Comparison of ENCODE assay signal across 10 mouse cellular contexts in the genomic region with DNA sequence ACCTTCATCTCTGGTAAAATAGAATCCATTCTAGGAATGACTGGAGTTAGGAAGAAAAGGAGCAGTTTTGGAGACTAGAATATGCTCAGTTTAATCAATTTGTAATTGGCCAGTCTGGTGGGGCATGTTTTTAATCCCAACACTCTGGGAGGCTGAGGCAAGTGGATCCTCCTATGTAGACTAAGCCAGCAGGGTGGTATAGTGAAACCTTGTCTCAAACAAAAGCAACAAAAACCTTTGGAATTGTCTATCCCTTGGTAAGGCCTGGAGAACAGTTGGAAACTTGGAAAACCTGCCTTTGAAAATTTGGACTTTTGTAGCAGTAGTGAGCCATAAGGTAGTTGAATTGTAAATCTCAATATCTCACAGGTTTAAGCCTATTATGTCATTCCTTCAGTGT. TPM values are rescaled to one million over a fixed set of nuclear protein-coding genes. Genes with fewer than 3 reads are reported as not detected.
A peak's percentile ranks its signal among the peaks of the same experiment; 100 is the strongest.
DNase-seq lines count a peak whose midpoint lies in the region; ATAC-seq and TF ChIP-seq lines count a peak whose summit lies in the region.
"Had no signal": no experiment of that assay in that cellular context is flagged by ENCODE, and none has a peak within 500 bp of the region (broad histone marks: within the 10 kb centered on the region; RNA-seq: fewer than 3 reads in every experiment).

No protein-coding gene starts in this region.

- H3K27me3 ChIP-seq in lung, embryonic 14.5 days (ENCODE audit: insufficient read depth, low read length) = no peaks in the 10 kb centered on the region
- H3K27me3 ChIP-seq in hindbrain, embryonic 10.5 days (ENCODE audit: insufficient read depth, poor library complexity, severe bottlenecking) = peaks cover 13% of the 10 kb centered on the region; the same call in 1 of the 2 replicates
- H3K27me3 ChIP-seq in liver, embryonic 15.5 days = no peaks in the 10 kb centered on the region
- H3K27me3 ChIP-seq in neural tube, embryonic 15.5 days (replicated peaks) = no peaks in the 10 kb centered on the region

- no peak overlapping the region for H3K27ac ChIP-seq in lung, embryonic 14.5 days (ENCODE audit: low read depth)
- no peak overlapping the region for H3K27ac ChIP-seq in hindbrain, embryonic 10.5 days
- peak overlapping the region; percentile 5 for H3K27ac ChIP-seq in liver, embryonic 15.5 days (replicated peaks)
- H3K27ac ChIP-seq in neural tube, embryonic 15.5 days (replicated peaks) = 0 out of 2 replicates have a peak overlapping the region, but pooled peaks have one; percentile 28

- no peak for DNase-seq in lung, embryonic 14.5 days
- DNase-seq in lung, postnatal 25 days (ENCODE audit: low spot score) = no peak
- DNase-seq in hindbrain, embryonic 10.5 days (ENCODE audit: low spot score) = no peak
- no peak for DNase-seq in right cerebral cortex, postnatal 36 days (ENCODE audit: low spot score in 2 of 2)
- DNase-seq in spleen, postnatal 36 days (ENCODE audit: low spot score in 2 of 2) = no peak
- DNase-seq: cerebellum, postnatal 10 days; heart, adult 18-20 months; lung, adult 18-20 months had no signal

- H3K9ac ChIP-seq in lung, embryonic 14.5 days = no peak overlapping the region
- no peak overlapping the region for H3K9ac ChIP-seq in liver, embryonic 15.5 days
- no peak overlapping the region for H3K9ac ChIP-seq in neural tube, embryonic 15.5 days (replicated peaks)

- no peak overlapping the region for H3K4me3 ChIP-seq in lung, embryonic 14.5 days (ENCODE audit: low read depth, low read length)
- peak overlapping the region; percentile 77 for H3K4me3 ChIP-seq in hindbrain, embryonic 10.5 days
- peak overlapping the region; percentile 21 for H3K4me3 ChIP-seq in liver, embryonic 15.5 days (replicated peaks)
- 0 out of 2 replicates have a peak overlapping the region, but pooled peaks have one; percentile 0 for H3K4me3 ChIP-seq in neural tube, embryonic 15.5 days (replicated peaks)

- H3K36me3 ChIP-seq in lung, embryonic 14.5 days (ENCODE audit: insufficient read depth) = no peaks in the 10 kb centered on the region
- peaks cover 25% of the 10 kb centered on the region for H3K36me3 ChIP-seq in hindbrain, embryonic 10.5 days
- H3K36me3 ChIP-seq in liver, embryonic 15.5 days (replicated peaks) = no peaks in the 10 kb centered on the region
- no peaks in the 10 kb centered on the region for H3K36me3 ChIP-seq in neural tube, embryonic 15.5 days

- H3K9me3 ChIP-seq in lung, embryonic 14.5 days (ENCODE audit: low read depth, low read length) = peaks cover 6% of the 10 kb centered on the region; the same call in 1 of the 2 replicates
- H3K9me3 ChIP-seq in hindbrain, embryonic 10.5 days = peaks cover 24% of the 10 kb centered on the region
- H3K9me3 ChIP-seq in liver, embryonic 15.5 days (replicated peaks) = no peaks in the 10 kb centered on the region; the same call in 1 of the 2 replicates
- no peaks in the 10 kb centered on the region for H3K9me3 ChIP-seq in neural tube, embryonic 15.5 days (replicated peaks)

- H3K4me1 ChIP-seq in lung, embryonic 14.5 days (ENCODE audit: insufficient read depth) = 0 out of 2 replicates have a peak, but pooled peaks cover 5% of the 10 kb centered on the region
- H3K4me1 ChIP-seq in hindbrain, embryonic 10.5 days (replicated peaks) = peaks cover 18% of the 10 kb centered on the region
- peaks cover 24% of the 10 kb centered on the region for H3K4me1 ChIP-seq in liver, embryonic 15.5 days (replicated peaks)
- peaks cover 15% of the 10 kb centered on the region for H3K4me1 ChIP-seq in neural tube, embryonic 15.5 days

- TF ChIP-seq CTCF in lung, embryonic 14.5 days (IDR thresholded peaks at IDR 0.05; ENCODE audit: low read depth) = no peak

- ATAC-seq in lung, embryonic 14.5 days (ENCODE audit: insufficient read depth) = no peak
- ATAC-seq in liver, embryonic 15.5 days (ENCODE audit: insufficient read depth) = no peak
- no peak for ATAC-seq in neural tube, embryonic 15.5 days (ENCODE audit: low FRiP score)

- peak overlapping the region; percentile 5 for H3K4me2 ChIP-seq in lung, embryonic 14.5 days
- H3K4me2 ChIP-seq in liver, embryonic 15.5 days = peak overlapping the region; percentile 50
- peak overlapping the region; percentile 79 for H3K4me2 ChIP-seq in neural tube, embryonic 15.5 days

RNA-seq across cellular contexts. Expression of gene Zfp280d, which starts 2.3 kb away (rescaled TPM):
- 47.5 and 51.8 TPM in 2 replicates for polyA plus RNA-seq in lung, embryonic 14.5 days (2014; fragmentation: Nextera tagmentation; extraction: Ambion mirVana)
- 41.2 and 49.3 TPM in 2 replicates for polyA plus RNA-seq in hindbrain, embryonic 10.5 days (2016; fragmentation: Nextera tagmentation; extraction: Ambion mirVana)
- 11.4 and 12.3 TPM in 2 replicates for polyA plus RNA-seq in liver, embryonic 15.5 days (2015; fragmentation: Nextera tagmentation; extraction: Ambion mirVana)
- polyA plus RNA-seq in neural tube, embryonic 15.5 days (2015; fragmentation: Nextera tagmentation; extraction: Ambion mirVana) = 34.0 and 34.5 TPM in 2 replicates

Comparison
In these comparisons a context has a peak if more than half of its experiments do, and no peak if none do; other contexts are left out.
1. H3K27ac ChIP-seq: peak in liver, embryonic 15.5 days (single experiment) and neural tube, embryonic 15.5 days (single experiment); none in lung, embryonic 14.5 days (single experiment) and hindbrain, embryonic 10.5 days (single experiment).
2. H3K4me2 ChIP-seq: peak in every context shown above with its lines; median percentile 79 in neural tube, embryonic 15.5 days; 50 in liver, embryonic 15.5 days; 5 in lung, embryonic 14.5 days.